Mouse (Mus musculus) liver, embryonic 14.5 days (tissue): ENCODE measurements at regions not wholly inside any gene's neighbourhood (a gene's known extent, or its start where the extent isn't known, plus 50 kb on each side); places are given as distances from the start of the nearest gene placed in this dataset.

Source experiments
- CTCF ChIP-seq: IDR thresholded peaks from 2 replicates; pipeline ENCODE4 v1.5.1; 2016; ENCODE audit warnings: antibody characterized with exemption, low read depth, control low read depth
- EP300 ChIP-seq: IDR thresholded peaks from 2 replicates; pipeline ENCODE4 v1.6.1; 2016; ENCODE audit warnings: antibody characterized with exemption, low read depth

DNA sequence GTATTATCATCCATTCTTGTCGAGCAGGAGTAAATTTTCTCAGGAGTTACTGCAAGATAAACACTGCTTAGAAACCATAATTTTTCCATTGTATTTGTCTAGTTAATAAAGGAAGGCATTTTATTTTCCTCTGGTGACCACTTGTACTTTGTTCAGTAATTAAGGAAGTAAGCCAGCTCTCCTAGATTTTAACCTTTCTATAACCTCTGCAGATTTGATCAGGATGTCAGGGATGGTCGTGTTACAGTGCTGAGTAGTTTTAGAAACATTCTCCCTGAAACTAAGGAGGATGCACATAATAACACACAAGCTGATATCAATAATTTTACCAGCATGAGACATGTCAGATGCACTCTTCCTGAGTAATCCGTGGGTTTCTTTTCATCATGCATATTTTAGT lies 166.7 kb upstream of the Lcorl start:
- no peak for TF ChIP-seq EP300
- no peak for TF ChIP-seq CTCF
